Mouse (Mus musculus) ES-Bruce4 (cell line): ENCODE measurements around the gene 1700069L16Rik.
A peak's percentile ranks its signal among the peaks of the same experiment; 100 is the strongest.

Source experiments
- CTCF ChIP-seq: IDR thresholded peaks from one replicate; pipeline ENCODE4 v1.8.1; 2011; ENCODE audit warnings: low read depth, low read length
- POLR2A ChIP-seq: IDR thresholded peaks from one replicate; pipeline ENCODE4 v1.8.1; 2011; ENCODE audit warnings: low read length; ENCODE audit not compliant: insufficient read depth

GRCm38 (mm10) chr5:113734376-113734775, 9.8 kb upstream of the 1700069L16Rik start:
- TF ChIP-seq CTCF = no peak
- TF ChIP-seq POLR2A = peak; percentile 83
